In genomic region chr8:94492021-94492681, GRCm38 (mm10) we compare ENCODE assay signal across 8 mouse cellular contexts. TPM values are rescaled to one million over a fixed set of nuclear protein-coding genes. Genes with fewer than 3 reads are reported as not detected.
DNase-seq lines count a peak whose midpoint lies in the region; ATAC-seq lines count a peak whose summit lies in the region.

No protein-coding gene starts in this region.

- no peaks in the 10 kb centered on the region for H3K9me3 ChIP-seq in intestine, embryonic 15.5 days

- H3K4me3 ChIP-seq in intestine, embryonic 15.5 days (replicated peaks), result peak overlapping the region; percentile 22; the same call in 1 of the 2 replicates

- H3K27me3 ChIP-seq in intestine, embryonic 15.5 days (replicated peaks), result no peaks in the 10 kb centered on the region

- DNase-seq in adrenal gland, adult 8-10 months, result peak; percentile 51
- DNase-seq in embryo, embryonic 11.5 days (ENCODE audit: low read depth, low spot score), result peak; percentile 72
- DNase-seq in gastrocnemius, postnatal 36 days, result peak; percentile 75 to 77
- peak; percentile 82 to 93 for DNase-seq in left cerebral cortex, postnatal 14 days (ENCODE audit: low spot score in 2 of 2)
- peak; percentile 87 for DNase-seq in mesoderm, embryonic 11.5 days (ENCODE audit: low read depth, low spot score)
- DNase-seq in right cerebral cortex, postnatal 25 days, result peak; percentile 76
- DNase-seq in yolk sac, embryonic 10.5 days (ENCODE audit: low spot score), result peak; percentile 61

- 0 out of 2 replicates have a peak, but pooled peaks cover 3% of the 10 kb centered on the region for H3K4me1 ChIP-seq in intestine, embryonic 15.5 days (replicated peaks)

- intact Hi-C loops in gastrocnemius, postnatal 36 days (cut with DNase I), result loop anchor here (1.0 to 2.0 kb wide), 3 partner anchors 93 to 321 kb away; no protein-coding TSS in a partner anchor
- intact Hi-C loops in left cerebral cortex, postnatal 14 days (cut with DNase I), result loop anchor here (5.0 kb wide), 1 partner anchor 210 kb away; no protein-coding TSS in a partner anchor

- no peak overlapping the region; the same call in 1 of the 2 replicates for H3K9ac ChIP-seq in intestine, embryonic 15.5 days

- 5% methylated on average over 15 of the region's 15 CpGs for WGBS in intestine, embryonic 15.5 days

- no peaks in the 10 kb centered on the region for H3K36me3 ChIP-seq in intestine, embryonic 15.5 days

- peak; percentile 92 for ATAC-seq in intestine, embryonic 15.5 days

- peak overlapping the region; percentile 60 for H3K4me2 ChIP-seq in intestine, embryonic 15.5 days (replicated peaks)

- no peak overlapping the region for H3K27ac ChIP-seq in intestine, embryonic 15.5 days

RNA-seq across cellular contexts. Expression of gene Cpne2, which starts 40.6 kb away (rescaled TPM):
- total RNA-seq in adrenal gland, adult 8-10 months (2022), result 10 to 100 TPM; 15.9 to 29.0 (median 22.4) TPM
- total RNA-seq in gastrocnemius, postnatal 36 days (2021), result 1 to 10 TPM; 4.5 to 7.3 TPM
- 7.4 and 8.4 TPM in 2 replicates for polyA plus RNA-seq in intestine, embryonic 15.5 days (2015; fragmentation: Nextera tagmentation; extraction: Ambion mirVana)
- 10 to 100 TPM; 23.3 to 27.0 TPM for total RNA-seq in left cerebral cortex, postnatal 14 days (2021)

RNA-seq across cellular contexts. Expression of gene Nlrc5, which starts 58.0 kb away (rescaled TPM):
- total RNA-seq in adrenal gland, adult 8-10 months (2022), result 10 to 100 TPM in 2 of 4 experiments, 1 to 10 TPM in 2; 5.3 to 15.3 (median 9.0) TPM
- under 1 TPM; 0.38 to 0.57 TPM for total RNA-seq in gastrocnemius, postnatal 36 days (2021)
- 0.21 and 0.33 TPM in 2 replicates for polyA plus RNA-seq in intestine, embryonic 15.5 days (2015; fragmentation: Nextera tagmentation; extraction: Ambion mirVana)
- under 1 TPM; 0.24 to 0.30 TPM for total RNA-seq in left cerebral cortex, postnatal 14 days (2021)
